Mouse (Mus musculus) frontal cortex, postnatal 14 days (tissue): Measurements from ENCODE around the gene Vash1.

ENCODE experiments used
- DNase-seq, 2 experiments: peaks; one replicate each; pipeline ENCODE4 v3.0.0; 2022; ENCODE audit warnings: low spot score in 2 of 2

Vash1 gene

GRCm38 (mm10) chr12:86719961-86720639, 41.6 kb downstream of the Vash1 start:
- DNase-seq: no peak

GRCm38 (mm10) chr12:86721453-86721852, 43.0 kb downstream of the Vash1 start:
- DNase-seq: no peak

GRCm38 (mm10) chr12:86724300-86724699, 45.8 kb downstream of the Vash1 start:
- no peak for DNase-seq

- DNase-seq: peak in 1 of 2 experiments; percentile 22
These were observed 47.2 kb downstream of the Vash1 start for GRCm38 (mm10) chr12:86725706-86726105.

- peak; percentile 93 to 97 for DNase-seq
These were observed 47.7 kb downstream of the Vash1 start, which contains the start of gene Angel1 for GRCm38 (mm10) chr12:86726120-86726640. Gene Angel1, minus strand, starts transcription at chr12:86726460.

GRCm38 (mm10) chr12:86734319-86734810, 55.9 kb downstream of the Vash1 start, which contains the start of gene Lrrc74a:
Gene Lrrc74a, plus strand, starts transcription at chr12:86734369.
- DNase-seq: no peak
